Mouse (Mus musculus) neural tube, embryonic 10.5 days (tissue): ENCODE measurements around the gene Pxylp1.

Experiments used
- DNase-seq: peaks from one replicate; pipeline ENCODE4 v3.0.0-alpha.2; 2017; ENCODE audit warnings: low spot score; ENCODE audit errors: extremely low spot score

The Pxylp1 gene

DNA sequence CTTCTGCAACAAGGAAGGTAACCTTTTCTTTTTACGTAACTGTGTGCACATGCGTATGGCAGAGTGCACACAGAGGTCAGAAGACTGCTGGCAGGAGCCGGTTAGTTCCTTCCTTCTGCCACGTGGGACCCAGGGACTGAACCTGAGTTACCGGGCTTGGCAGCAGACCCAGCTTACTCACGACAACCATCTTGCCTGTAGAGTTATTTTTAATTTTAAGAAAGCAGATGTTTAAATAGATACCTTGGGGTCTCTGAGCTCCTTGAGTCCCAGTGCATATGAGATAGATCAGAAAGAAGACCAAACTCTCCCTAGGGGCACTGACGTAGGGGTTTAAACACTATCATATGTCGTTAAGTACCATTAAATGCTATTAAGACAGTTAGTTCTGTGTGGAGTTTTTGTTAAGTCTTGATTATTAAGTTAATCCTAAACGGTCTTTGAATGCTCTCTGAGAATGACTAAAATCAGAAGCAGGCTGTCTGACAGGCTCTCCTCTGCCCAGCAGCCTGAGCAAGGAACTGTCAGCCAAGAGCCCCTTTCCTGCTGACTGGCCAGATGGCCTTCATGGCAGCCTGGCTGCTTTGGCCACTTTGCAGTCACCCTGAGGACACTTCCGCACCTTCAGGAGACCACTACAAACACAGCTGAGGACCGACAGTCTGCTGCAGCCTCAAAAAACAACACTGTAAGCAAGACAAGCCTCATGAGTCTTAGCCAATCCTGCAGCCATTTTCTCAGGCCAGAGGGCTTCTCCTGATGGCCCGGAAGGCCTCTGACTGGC, 65.3 kb downstream of the Pxylp1 start:
- no peak for DNase-seq

- no peak for DNase-seq
Observed at GRCm38 (mm10) chr9:96824857-96825256, 67.6 kb downstream of the Pxylp1 start.

GRCm38 (mm10) chr9:96824026-96824425, 68.4 kb downstream of the Pxylp1 start:
- DNase-seq, result no peak

DNA sequence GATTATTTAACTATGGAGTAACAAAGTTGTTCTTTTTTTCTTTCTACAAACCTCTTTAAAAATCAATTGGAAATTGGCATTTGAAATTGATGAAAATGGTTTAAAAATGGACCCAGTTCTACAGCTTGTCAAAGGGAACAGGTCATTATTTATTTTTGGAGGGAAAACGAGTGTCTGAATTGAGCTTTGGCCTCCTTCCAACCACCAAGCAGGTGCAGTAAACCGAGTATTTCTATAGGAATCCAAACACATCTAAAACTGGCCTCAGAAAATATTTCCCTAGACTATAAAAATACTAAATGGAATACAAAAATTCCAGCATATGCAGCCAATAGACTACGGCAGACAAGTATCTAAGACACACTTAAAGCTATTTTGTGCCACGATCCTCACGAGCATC, 68.9 kb downstream of the Pxylp1 start:
- DNase-seq, result no peak

GRCm38 (mm10) chr9:96823005-96823404, 69.5 kb downstream of the Pxylp1 start:
- DNase-seq, result no peak

DNA sequence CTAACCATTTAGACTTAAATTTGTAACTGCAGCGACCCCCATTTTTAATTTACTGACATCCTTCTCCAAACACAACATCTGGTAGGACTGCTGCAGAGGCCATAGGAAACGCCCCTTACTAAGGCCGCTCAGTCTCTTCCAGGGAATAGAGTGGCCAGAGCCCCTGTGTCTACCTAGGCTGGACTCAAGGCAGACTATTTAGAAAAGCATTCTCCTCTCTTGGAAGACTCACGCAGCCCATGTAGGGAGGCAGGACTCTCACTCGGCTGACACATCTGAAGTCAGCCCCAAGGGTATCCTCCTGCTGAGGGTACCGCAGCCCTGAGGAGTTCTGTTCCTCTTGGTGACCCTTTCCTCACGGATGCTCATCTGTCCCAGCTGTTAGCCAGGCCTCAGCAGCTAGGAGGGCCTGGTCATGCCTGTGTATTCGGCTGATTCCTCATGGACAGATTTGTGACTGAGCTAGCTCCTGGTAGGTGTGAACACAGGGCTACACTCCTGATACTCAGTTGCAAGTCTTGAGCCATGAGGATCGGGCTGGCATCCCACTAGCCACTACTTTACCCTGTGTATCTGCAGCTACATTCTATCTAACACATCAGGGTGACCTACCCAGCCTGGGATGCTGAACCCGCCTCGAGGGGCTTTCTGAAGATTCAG, 73.5 kb downstream of the Pxylp1 start:
- DNase-seq, result no peak

GRCm38 (mm10) chr9:96818128-96818821, 74.2 kb downstream of the Pxylp1 start:
- DNase-seq, result peak; percentile 45

DNA sequence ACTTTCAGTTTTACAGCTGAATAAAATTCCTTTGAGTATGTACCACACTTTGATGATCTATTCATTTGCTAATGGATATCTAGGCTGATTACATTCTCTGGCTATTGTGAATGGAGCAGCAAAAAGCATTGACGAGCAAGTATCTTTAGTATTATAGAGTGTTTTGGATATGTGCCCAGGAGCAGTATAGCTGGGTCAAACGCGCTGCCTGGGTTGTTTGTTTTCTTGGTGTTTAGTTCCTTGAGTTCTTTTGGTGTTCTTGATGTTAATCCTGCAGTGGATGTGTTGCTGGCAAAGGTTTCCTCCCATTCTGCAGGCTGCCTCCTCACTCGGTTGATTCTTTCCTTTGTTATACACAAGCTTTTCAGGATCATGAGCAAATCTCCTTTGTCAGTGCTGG, 80.5 kb downstream of the Pxylp1 start:
- DNase-seq, result no peak

DNA sequence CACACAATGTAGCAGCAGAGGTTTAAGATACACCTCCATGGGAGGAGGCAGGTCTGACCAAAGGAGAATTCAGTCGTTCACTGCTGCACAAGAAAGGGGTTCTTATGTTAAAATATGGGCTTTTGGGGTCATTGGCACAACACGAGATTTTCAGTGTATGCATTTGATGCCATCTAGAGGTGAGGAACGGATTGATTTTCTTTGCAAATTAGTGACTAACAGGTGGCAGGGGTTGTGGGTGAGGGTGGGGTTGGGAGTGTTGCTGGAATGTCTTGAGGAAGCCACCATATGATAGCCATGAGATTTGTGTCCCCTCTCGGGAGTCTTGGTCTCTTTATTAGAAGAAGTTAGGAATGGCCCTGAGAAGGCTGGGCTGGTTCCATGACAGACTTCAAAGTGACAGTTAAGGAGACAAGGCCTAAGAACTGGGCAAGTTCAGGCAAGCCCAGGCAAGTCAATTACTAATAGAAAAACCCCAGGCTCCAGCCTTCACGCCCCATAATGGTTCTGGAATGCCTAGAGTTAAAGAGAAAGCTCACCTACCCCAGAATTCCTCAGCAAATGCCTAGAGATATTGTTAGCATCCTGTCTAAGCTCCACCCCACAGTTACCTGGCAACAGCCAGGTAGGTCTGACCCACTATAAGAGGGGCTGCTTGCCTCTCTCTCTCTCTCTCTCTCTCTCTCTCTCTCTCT, 92.2 kb downstream of the Pxylp1 start:
- DNase-seq, result no peak

DNA sequence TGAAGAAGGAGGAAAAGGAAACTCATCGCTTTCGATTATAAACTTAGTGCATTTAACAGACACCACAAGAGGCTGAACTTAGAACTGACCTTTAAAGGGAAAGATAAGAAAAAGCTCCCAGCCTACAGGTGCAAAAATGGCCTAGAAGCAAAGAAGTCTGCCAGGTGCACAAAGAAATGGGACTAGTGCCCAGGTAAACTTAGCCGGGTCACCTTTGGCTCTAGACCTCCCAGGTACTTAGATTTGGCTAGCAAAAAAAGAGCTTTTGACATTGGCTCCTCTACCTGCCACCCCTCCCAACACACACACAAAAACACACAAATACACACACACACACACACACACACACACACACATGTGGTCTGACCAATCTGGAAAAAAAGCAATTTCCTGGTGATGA, 95.2 kb downstream of the Pxylp1 start:
- DNase-seq, result no peak

DNA sequence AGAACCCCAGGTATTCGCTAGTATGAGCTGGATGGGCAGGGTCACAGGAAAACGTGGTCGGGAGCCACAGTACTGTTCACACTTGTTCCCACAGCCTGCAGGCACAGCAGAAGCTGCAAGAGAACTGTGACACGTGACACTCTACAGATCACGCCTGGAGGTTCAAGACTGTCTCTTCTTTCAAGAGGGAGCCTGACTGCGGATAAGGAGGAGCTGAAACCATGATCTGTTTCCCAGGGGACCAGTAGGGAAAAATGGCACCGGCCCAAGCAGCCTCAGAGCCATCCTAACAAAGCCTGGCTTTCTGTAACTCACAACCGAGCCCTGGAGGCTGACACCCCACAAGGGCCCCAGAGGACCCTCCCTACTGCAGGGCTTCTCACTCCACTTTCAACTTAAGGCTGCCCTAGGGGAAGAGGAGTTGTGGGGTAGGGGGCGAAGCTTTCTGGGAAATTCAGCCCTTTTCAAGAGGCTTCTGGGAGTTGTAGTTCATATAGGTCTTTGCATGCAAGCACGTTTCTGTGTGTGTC, 97.0 kb downstream of the Pxylp1 start:
- DNase-seq, result peak; percentile 56

- DNase-seq, result no peak
Observed at GRCm38 (mm10) chr9:96794601-96795000, 97.9 kb downstream of the Pxylp1 start.

- no peak for DNase-seq
Observed at GRCm38 (mm10) chr9:96792543-96792942, 99.9 kb downstream of the Pxylp1 start.

DNA sequence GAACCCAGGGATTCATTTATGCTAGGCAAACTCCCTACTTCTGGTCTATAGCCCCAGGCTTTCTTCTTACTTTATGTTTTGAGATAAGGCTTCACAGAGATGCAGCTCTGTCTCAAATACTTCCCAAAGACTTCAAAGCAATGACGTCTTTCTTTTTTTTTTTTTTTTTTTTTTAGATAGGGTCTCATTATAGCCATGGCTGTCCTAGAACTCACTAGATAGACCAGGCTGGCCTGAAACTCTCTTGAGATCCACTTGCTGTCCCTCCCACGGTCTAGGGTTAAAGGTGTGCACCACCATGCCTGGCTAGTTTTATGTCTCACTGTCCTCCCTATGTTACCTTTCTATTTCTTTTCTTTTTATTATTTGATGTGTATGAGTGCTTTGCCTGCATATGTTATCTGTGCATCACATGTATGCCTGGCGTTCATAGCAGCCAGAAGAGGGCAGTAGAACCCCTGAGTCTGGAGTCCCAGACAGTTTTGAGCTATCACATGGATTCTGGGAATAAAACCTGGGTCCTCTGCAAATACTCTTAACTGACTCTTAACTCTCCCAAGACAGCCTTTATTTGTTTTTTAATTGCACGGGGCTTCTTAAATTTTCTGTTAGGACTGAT, 102.0 kb downstream of the Pxylp1 start:
- DNase-seq, result no peak

DNA sequence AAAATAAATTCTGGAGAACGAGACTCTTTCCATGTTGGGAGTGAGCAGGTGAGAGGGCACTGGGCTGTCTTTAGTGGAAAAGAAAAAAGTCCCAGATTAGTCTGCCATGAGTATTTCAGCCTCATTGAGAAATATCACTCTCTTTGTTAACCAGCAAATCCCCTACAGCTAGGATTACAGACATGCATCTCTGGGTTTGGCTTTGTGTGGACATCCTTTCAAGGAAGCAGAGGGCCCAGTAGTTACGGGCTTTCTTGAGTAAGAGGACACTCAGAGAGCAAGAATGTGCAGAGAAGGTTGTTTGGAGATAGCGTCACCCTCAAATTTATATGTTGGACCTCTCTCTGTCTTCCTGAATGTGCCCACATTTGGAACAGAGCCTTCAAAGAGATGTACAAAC, 102.6 kb downstream of the Pxylp1 start:
- DNase-seq, result no peak

DNA sequence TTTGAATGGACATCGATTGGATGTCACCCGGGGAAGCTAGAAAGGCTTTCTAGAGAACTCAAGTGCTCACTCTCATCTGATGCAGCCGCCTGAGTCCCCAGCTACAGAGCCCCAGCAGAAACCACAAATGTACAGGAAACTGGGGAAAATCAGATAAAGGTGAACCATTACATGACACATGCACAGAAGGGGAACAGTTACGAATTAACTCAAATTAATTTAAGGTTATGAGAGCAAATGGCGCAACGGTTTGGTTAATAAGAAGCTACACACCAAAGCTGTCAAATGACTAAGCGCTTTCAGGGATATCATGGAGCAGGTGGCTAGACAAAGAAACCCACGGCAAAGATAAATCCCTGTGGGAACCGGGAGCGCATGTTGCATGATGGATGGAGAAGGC, 104.7 kb downstream of the Pxylp1 start:
- DNase-seq, result no peak

- no peak for DNase-seq
Observed at GRCm38 (mm10) chr9:96785871-96786342, 106.6 kb downstream of the Pxylp1 start.

DNA sequence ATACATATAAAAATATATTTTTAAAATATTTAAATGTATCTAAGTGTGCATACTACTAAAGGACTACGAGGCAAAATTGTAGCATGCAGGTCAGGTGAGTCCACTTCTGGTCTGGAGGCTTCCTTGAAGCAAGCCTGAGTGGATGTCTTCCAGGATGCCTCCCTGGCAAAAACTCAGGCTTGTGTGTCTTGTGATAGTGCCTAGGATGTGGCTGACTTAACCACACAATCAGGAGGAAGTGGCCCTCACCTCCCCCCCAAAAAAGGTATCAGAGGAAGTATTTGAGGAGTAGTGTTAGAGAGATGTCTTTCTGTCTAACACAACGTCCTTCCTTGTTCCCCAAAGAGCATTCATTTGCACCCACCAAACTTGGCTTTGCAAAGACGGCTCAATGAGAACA, 107.3 kb downstream of the Pxylp1 start:
- DNase-seq, result no peak

DNA sequence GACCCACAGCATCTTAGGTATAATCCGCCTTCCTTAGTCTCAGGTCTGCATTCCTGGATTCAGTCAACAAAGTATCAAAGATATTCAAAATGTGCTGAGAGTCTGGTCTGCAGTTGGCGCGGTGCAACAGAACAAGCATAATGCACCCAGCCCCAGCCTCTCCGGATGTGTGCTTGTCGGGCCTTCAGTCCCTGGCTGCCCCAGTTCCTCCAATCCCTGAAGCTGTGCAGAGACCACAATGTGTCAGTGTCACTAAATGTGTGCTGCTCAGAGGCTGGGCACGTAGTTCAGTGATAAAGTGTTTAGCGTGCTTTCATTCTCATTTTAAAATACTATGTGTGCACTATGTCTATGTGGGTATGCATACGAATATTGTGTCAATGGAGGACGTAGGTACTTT, 108.8 kb downstream of the Pxylp1 start:
- no peak for DNase-seq

- no peak for DNase-seq
Observed at GRCm38 (mm10) chr9:96783258-96783657, 109.2 kb downstream of the Pxylp1 start.

- no peak for DNase-seq
Observed at GRCm38 (mm10) chr9:96782062-96782461, 110.4 kb downstream of the Pxylp1 start.
